ENCODE assay signal across 9 mouse cellular contexts in the genomic region with DNA sequence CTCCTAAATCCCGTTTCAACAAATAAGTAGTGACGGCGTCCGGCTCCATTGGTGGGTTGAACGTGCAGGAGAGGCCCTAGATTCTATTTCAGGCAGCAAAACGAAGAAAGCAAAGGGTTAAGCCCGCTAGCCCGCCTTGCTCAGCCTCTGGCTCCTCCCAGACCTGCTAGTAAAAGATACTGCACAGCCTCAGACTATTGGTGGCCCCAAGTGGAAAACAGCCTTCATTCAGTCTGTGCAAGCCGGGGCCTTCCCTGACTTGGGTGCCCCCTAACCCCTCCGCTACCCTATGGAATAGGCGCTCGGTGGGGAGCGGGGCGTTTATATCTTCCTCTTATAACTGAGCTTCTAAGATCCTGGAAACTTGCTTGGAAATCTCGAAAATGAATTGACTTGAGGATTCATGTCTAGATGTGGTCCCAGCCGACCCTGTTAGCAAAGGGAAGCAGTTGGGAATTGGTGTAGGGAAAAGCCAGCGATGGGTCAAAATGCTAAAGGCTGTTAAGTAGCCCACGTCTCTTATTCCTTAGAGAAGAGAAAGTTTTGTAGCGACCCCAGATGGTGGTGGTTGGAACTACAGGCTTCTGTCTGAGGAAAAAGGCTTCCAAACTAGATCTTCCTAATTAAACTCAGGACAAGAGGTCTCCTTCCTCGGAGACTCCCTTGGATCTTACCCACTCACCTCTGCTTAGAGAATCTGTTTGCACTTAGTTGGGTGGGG. TPM values are rescaled to one million over a fixed set of nuclear protein-coding genes. Genes with fewer than 3 reads are reported as not detected.
DNase-seq lines count a peak whose midpoint lies in the region; ATAC-seq lines count a peak whose summit lies in the region.
"Had no signal": no experiment of that assay in that cellular context is flagged by ENCODE, and none has a peak within 500 bp of the region (broad histone marks: within the 10 kb centered on the region; RNA-seq: fewer than 3 reads in every experiment).

No protein-coding gene starts in this region.

- DNase-seq in A20 (ENCODE audit: low read depth, low spot score) (peak; percentile 35), adipocyte (ENCODE audit: low spot score) (peak; percentile 16)
- peak; percentile 94 for DNase-seq in embryo, embryonic 10.5 days (ENCODE audit: low spot score)
- peak; percentile 48 to 75 for DNase-seq in heart, adult 18-20 months
- DNase-seq in kidney, adult 18-20 months = peak; percentile 60
- peak; percentile 19 for DNase-seq in splenic B cell, adult 2 months (ENCODE audit: low read depth, low spot score)

- H3K27me3 ChIP-seq in limb, embryonic 15.5 days = no peaks in the 10 kb centered on the region
- H3K27me3 ChIP-seq in midbrain, embryonic 16.5 days (ENCODE audit: control insufficient read depth, insufficient read depth, low read depth, low read length) = no peaks in the 10 kb centered on the region
- no peaks in the 10 kb centered on the region for H3K27me3 ChIP-seq in splenic B cell, adult 2 months (ENCODE audit: control insufficient read depth, insufficient read depth, low read length, poor library complexity, severe bottlenecking)

- H3K4me2 ChIP-seq in limb, embryonic 15.5 days = peak overlapping the region; percentile 92
- H3K4me2 ChIP-seq in midbrain, embryonic 16.5 days (ENCODE audit: low read length) = peak overlapping the region; percentile 64

- 0 out of 2 replicates have a peak, but pooled peaks have one; percentile 57 for ATAC-seq in limb, embryonic 15.5 days (ENCODE audit: insufficient number of reproducible peaks, low FRiP score, low TSS enrichment, low read depth)
- ATAC-seq in midbrain, embryonic 16.5 days = peak; percentile 41

- peak overlapping the region; percentile 68 for H3K4me3 ChIP-seq in limb, embryonic 15.5 days
- H3K4me3 ChIP-seq in midbrain, embryonic 16.5 days (ENCODE audit: low read depth, low read length) = peak overlapping the region; percentile 61

- H3K4me1 ChIP-seq in limb, embryonic 15.5 days = peaks cover 26% of the 10 kb centered on the region
- H3K4me1 ChIP-seq in midbrain, embryonic 16.5 days (ENCODE audit: control insufficient read depth, insufficient read depth, low read length) = peaks cover 18% of the 10 kb centered on the region

- H3K36me3 ChIP-seq in limb, embryonic 15.5 days = no peaks in the 10 kb centered on the region
- H3K36me3 ChIP-seq in midbrain, embryonic 16.5 days (ENCODE audit: control insufficient read depth, insufficient read depth, low read length) = no peaks in the 10 kb centered on the region
- no peaks in the 10 kb centered on the region for H3K36me3 ChIP-seq in splenic B cell, adult 2 months (ENCODE audit: control insufficient read depth, insufficient read depth, low read length, poor library complexity, severe bottlenecking)

- WGBS in limb, embryonic 15.5 days = under 1% methylated on average over 20 of the region's 20 CpGs
- under 1% methylated on average over 20 of the region's 20 CpGs for WGBS in midbrain, embryonic 16.5 days

- H3K9ac ChIP-seq in limb, embryonic 15.5 days = 0 out of 2 replicates have a peak overlapping the region, but pooled peaks have one; percentile 58
- peak overlapping the region; percentile 83; the same call in 1 of the 2 replicates for H3K9ac ChIP-seq in midbrain, embryonic 16.5 days (ENCODE audit: low read depth, low read length)

- no peaks in the 10 kb centered on the region for H3K9me3 ChIP-seq in limb, embryonic 15.5 days
- no peaks in the 10 kb centered on the region for H3K9me3 ChIP-seq in midbrain, embryonic 16.5 days (replicated peaks; ENCODE audit: control insufficient read depth, low read length, poor library complexity, severe bottlenecking)

- H3K27ac ChIP-seq in limb, embryonic 15.5 days = peak overlapping the region; percentile 89
- peak overlapping the region; percentile 99 for H3K27ac ChIP-seq in midbrain, embryonic 16.5 days (ENCODE audit: low read length)

RNA-seq across cellular contexts. Expression of a gene that starts 0.9 kb away (rescaled TPM):
- total RNA-seq in heart, adult 18-20 months (2021) = 1 to 10 TPM; 1.5 to 3.1 TPM
- polyA plus RNA-seq in limb, embryonic 15.5 days (2015; fragmentation: Nextera tagmentation; extraction: Ambion mirVana) = 7.5 and 8.8 TPM in 2 replicates
- polyA plus RNA-seq in midbrain, embryonic 16.5 days (2015; fragmentation: Nextera tagmentation; extraction: Ambion mirVana) = 31.8 and 39.9 TPM in 2 replicates

RNA-seq across cellular contexts. Expression of a gene that starts 11.9 kb away (rescaled TPM):
- not detected for total RNA-seq in heart, adult 18-20 months (2021)
- polyA plus RNA-seq in limb, embryonic 15.5 days (2015; fragmentation: Nextera tagmentation; extraction: Ambion mirVana) = not detected in 2 replicates
- not detected in 2 replicates for polyA plus RNA-seq in midbrain, embryonic 16.5 days (2015; fragmentation: Nextera tagmentation; extraction: Ambion mirVana)
- total RNA-seq: gastrocnemius, postnatal 4 days had no signal

RNA-seq across cellular contexts. Expression of a gene that starts 18.4 kb away (rescaled TPM):
- not detected for total RNA-seq in heart, adult 18-20 months (2021)
- polyA plus RNA-seq in limb, embryonic 15.5 days (2015; fragmentation: Nextera tagmentation; extraction: Ambion mirVana) = not detected in 2 replicates
- not detected in 2 replicates for polyA plus RNA-seq in midbrain, embryonic 16.5 days (2015; fragmentation: Nextera tagmentation; extraction: Ambion mirVana)
- total RNA-seq: gastrocnemius, postnatal 4 days had no signal

RNA-seq across cellular contexts. Expression of a gene that starts 47.9 kb away (rescaled TPM):
- 10 to 100 TPM; 49.0 to 52.9 TPM for total RNA-seq in heart, adult 18-20 months (2021)
- 2.2 and 2.4 TPM in 2 replicates for polyA plus RNA-seq in limb, embryonic 15.5 days (2015; fragmentation: Nextera tagmentation; extraction: Ambion mirVana)
- polyA plus RNA-seq in midbrain, embryonic 16.5 days (2015; fragmentation: Nextera tagmentation; extraction: Ambion mirVana) = 0.23 and 0.46 TPM in 2 replicates

RNA-seq across cellular contexts. Expression of a gene that starts 56.1 kb away (rescaled TPM):
- under 1 TPM in 1 of 2 experiments, not detected in 1; 0.13 TPM for total RNA-seq in heart, adult 18-20 months (2021)
- polyA plus RNA-seq in limb, embryonic 15.5 days (2015; fragmentation: Nextera tagmentation; extraction: Ambion mirVana) = 0.12 and 0.14 TPM in 2 replicates
- 0.20 TPM in 1 of 2 replicates, not detected in the other for polyA plus RNA-seq in midbrain, embryonic 16.5 days (2015; fragmentation: Nextera tagmentation; extraction: Ambion mirVana)

Comparison
In these comparisons a context has a peak if more than half of its experiments do, and no peak if none do; other contexts are left out.
1. Peak in every context shown above with its lines: DNase-seq, ATAC-seq, H3K4me3 ChIP-seq and H3K27ac ChIP-seq.
2. DNase-seq: peak in every context shown above with its lines; median percentile 94 in embryo, embryonic 10.5 days; 62 in heart, adult 18-20 months; 60 in kidney, adult 18-20 months; 35 in A20; 19 in splenic B cell, adult 2 months; 16 in adipocyte.